Mouse (Mus musculus) B cell, adult 62 days (primary cell): ENCODE data around the gene Cd209b. TPM values are rescaled to one million over a fixed set of nuclear protein-coding genes. Genes with fewer than 3 reads are reported as not detected.

ENCODE experiments used
- total RNA-seq: library from RNA; stranded (reverse); gene quantifications from 4 replicates; pipeline ENCODE4 v1.2.4, GENCODE M21; 2023

The Cd209b gene
- 0.28 to 0.39 TPM in 2 of 4 replicates, not detected in the others for total RNA-seq

GRCm38 (mm10) chr8:3926744-3927143 lies at the start of gene Cd209b:
Gene Cd209b (minus strand): TSS chr8:3926844.

GRCm38 (mm10) chr8:3954646-3955045 lies 28.0 kb upstream of the Cd209b start, which contains the start of gene Cd209c:
Gene Cd209c (minus strand): TSS chr8:3954746.

GRCm38 (mm10) chr8:3878455-3878854 lies 48.2 kb downstream of the Cd209b start, which contains the start of gene Cd209d:
Gene Cd209d (minus strand): TSS chr8:3878555.

Other genes starting within 250 kb of the Cd209b start
- gene Fcer2a, start 232.7 kb downstream of the Cd209b start, total RNA-seq: 616 to 739 TPM (median 694 TPM) in 4 replicates
- 1.3 TPM in 1 of 4 replicates, not detected in the others for gene Clec4g, start 206.2 kb downstream of the Cd209b start, total RNA-seq
- 0.81 to 1.4 TPM (median 1.2 TPM) in 4 replicates for gene Cd209a, start 177.9 kb downstream of the Cd209b start, total RNA-seq
- gene Cd209e, start 72.5 kb downstream of the Cd209b start, total RNA-seq: not detected in 4 replicates
- not detected in 4 replicates for gene Cd209d, start 48.3 kb downstream of the Cd209b start, total RNA-seq
- 0.36 to 0.66 TPM in 2 of 4 replicates, not detected in the others for gene Cd209c, start 27.9 kb upstream of the Cd209b start, total RNA-seq
- gene Cd209f, start 179.0 kb upstream of the Cd209b start, total RNA-seq: not detected in 4 replicates
- not detected in 4 replicates for gene Cd209g, start 207.3 kb upstream of the Cd209b start, total RNA-seq
- gene Evi5l, start 239.7 kb upstream of the Cd209b start, total RNA-seq: 25.1 to 32.3 TPM (median 28.3 TPM) in 4 replicates